Mouse (Mus musculus): ENCODE data around the gene Slc11a2.

GRCm38 (mm10) chr15:100468295-100469188 lies 43.7 kb upstream of the Slc11a2 start, which contains the start of gene Letmd1:
- TF ChIP-seq CTCF (IDR thresholded peaks at IDR 0.05; ENCODE audit: low read depth) (peak; percentile 85), EP300 (IDR thresholded peaks at IDR 0.05; ENCODE audit: low read depth) (no peak)

Data from liver, postnatal 0 days (tissue).